Mouse (Mus musculus): ENCODE measurements at regions not wholly inside any gene's neighbourhood (a gene's known extent, or its start where the extent isn't known, plus 50 kb on each side); places are given as distances from the start of the nearest gene placed in this dataset.

GRCm38 (mm10) chr4:56552126-56552525 is 187.7 kb upstream of the Gm26657 start:
- DNase-seq = no peak

GRCm38 (mm10) chr4:56533344-56533985 is 206.4 kb upstream of the Gm26657 start:
- Histone ChIP-seq H3K4me2 (no peak overlapping the region), H3K9ac (no peak overlapping the region), H3K4me3 (replicated peaks) (no peak overlapping the region), H3K4me1 (replicated peaks) (no peaks in the 10 kb centered on the region), H3K36me3 (no peaks in the 10 kb centered on the region), H3K27me3 (no peaks in the 10 kb centered on the region), H3K27ac (no peak overlapping the region), H3K9me3 (replicated peaks) (no peaks in the 10 kb centered on the region)
- 71% methylated on average over 9 of the region's 9 CpGs for WGBS (ENCODE audit: insufficient replicate concordance)
- no peak for ATAC-seq (ENCODE audit: low read depth)
- no peak for DNase-seq

More at GRCm38 (mm10) chr4:56552126-56552525, 187.7 kb upstream of the Gm26657 start:
- Histone ChIP-seq H3K4me1 (replicated peaks) (no peaks in the 10 kb centered on the region), H3K36me3 (no peaks in the 10 kb centered on the region), H3K4me3 (replicated peaks) (no peak overlapping the region), H3K27me3 (no peaks in the 10 kb centered on the region), H3K4me2 (no peak overlapping the region), H3K9me3 (replicated peaks) (no peaks in the 10 kb centered on the region), H3K9ac (no peak overlapping the region), H3K27ac (no peak overlapping the region)
- ATAC-seq (ENCODE audit: low read depth) = no peak

GRCm38 (mm10) chr4:56532921-56533320 is 206.9 kb upstream of the Gm26657 start:
- H3K4me1 ChIP-seq (replicated peaks) = no peaks in the 10 kb centered on the region
- no peak overlapping the region for H3K4me2 ChIP-seq
- ATAC-seq (ENCODE audit: low read depth) (no peak), DNase-seq (no peak)
- H3K27ac ChIP-seq = no peak overlapping the region
- WGBS (ENCODE audit: insufficient replicate concordance) = 75% methylated on average over 9 of the region's 9 CpGs
- H3K27me3 ChIP-seq = no peaks in the 10 kb centered on the region
- no peak overlapping the region for H3K9ac ChIP-seq
- H3K36me3 ChIP-seq = no peaks in the 10 kb centered on the region
- H3K9me3 ChIP-seq (replicated peaks) = no peaks in the 10 kb centered on the region
- no peak overlapping the region for H3K4me3 ChIP-seq (replicated peaks)

GRCm38 (mm10) chr4:56528571-56528970 is 211.3 kb upstream of the Gm26657 start:
- Histone ChIP-seq H3K4me1 (replicated peaks) (no peaks in the 10 kb centered on the region), H3K36me3 (no peaks in the 10 kb centered on the region), H3K4me2 (no peak overlapping the region), H3K4me3 (replicated peaks) (no peak overlapping the region), H3K27me3 (no peaks in the 10 kb centered on the region), H3K9me3 (replicated peaks) (no peaks in the 10 kb centered on the region), H3K9ac (no peak overlapping the region), H3K27ac (no peak overlapping the region)
- DNase-seq (no peak), ATAC-seq (ENCODE audit: low read depth) (no peak)
- WGBS (ENCODE audit: insufficient replicate concordance) = 61% methylated on average over 2 of the region's 2 CpGs

- Histone ChIP-seq H3K4me1 (replicated peaks) (no peaks in the 10 kb centered on the region), H3K4me2 (no peak overlapping the region), H3K27ac (no peak overlapping the region), H3K9me3 (replicated peaks) (no peaks in the 10 kb centered on the region), H3K36me3 (no peaks in the 10 kb centered on the region), H3K9ac (no peak overlapping the region), H3K27me3 (no peaks in the 10 kb centered on the region), H3K4me3 (replicated peaks) (no peak overlapping the region)
- ATAC-seq (ENCODE audit: low read depth) = no peak
- 70% methylated on average over 6 of the region's 6 CpGs for WGBS (ENCODE audit: insufficient replicate concordance)
- no peak for DNase-seq
Observed at GRCm38 (mm10) chr4:56524430-56524985, 215.4 kb upstream of the Gm26657 start.

- Histone ChIP-seq H3K27ac (no peak overlapping the region), H3K36me3 (no peaks in the 10 kb centered on the region), H3K27me3 (no peaks in the 10 kb centered on the region), H3K9me3 (replicated peaks) (no peaks in the 10 kb centered on the region), H3K4me1 (replicated peaks) (no peaks in the 10 kb centered on the region), H3K9ac (no peak overlapping the region), H3K4me3 (replicated peaks) (no peak overlapping the region), H3K4me2 (no peak overlapping the region)
- WGBS (ENCODE audit: insufficient replicate concordance) = 65% methylated on average over 4 of the region's 4 CpGs
- DNase-seq (no peak), ATAC-seq (ENCODE audit: low read depth) (no peak)
Observed at GRCm38 (mm10) chr4:56507770-56508169, 232.1 kb upstream of the Gm26657 start.

GRCm38 (mm10) chr4:56506786-56507185 is 233.1 kb upstream of the Gm26657 start:
- no peaks in the 10 kb centered on the region for H3K36me3 ChIP-seq

GRCm38 (mm10) chr4:56506067-56506466 is 233.8 kb upstream of the Gm26657 start:
- H3K4me3 ChIP-seq (replicated peaks) = no peak overlapping the region
- WGBS (ENCODE audit: insufficient replicate concordance) = 29% methylated on average over 1 of the region's 1 CpGs
- H3K9me3 ChIP-seq (replicated peaks) = no peaks in the 10 kb centered on the region
- no peak overlapping the region for H3K4me2 ChIP-seq
- H3K9ac ChIP-seq = no peak overlapping the region
- no peaks in the 10 kb centered on the region for H3K27me3 ChIP-seq
- no peak overlapping the region for H3K27ac ChIP-seq
- H3K4me1 ChIP-seq (replicated peaks) = no peaks in the 10 kb centered on the region
- no peak for ATAC-seq (ENCODE audit: low read depth)
- DNase-seq = no peak
- no peaks in the 10 kb centered on the region for H3K36me3 ChIP-seq

More at GRCm38 (mm10) chr4:56506786-56507185, 233.1 kb upstream of the Gm26657 start:
- Histone ChIP-seq H3K27me3 (no peaks in the 10 kb centered on the region), H3K9me3 (replicated peaks) (no peaks in the 10 kb centered on the region), H3K9ac (no peak overlapping the region), H3K27ac (no peak overlapping the region), H3K4me1 (replicated peaks) (no peaks in the 10 kb centered on the region), H3K4me2 (no peak overlapping the region), H3K4me3 (replicated peaks) (no peak overlapping the region)
- DNase-seq (no peak), ATAC-seq (ENCODE audit: low read depth) (no peak)
- WGBS (ENCODE audit: insufficient replicate concordance) = 45% methylated on average over 1 of the region's 1 CpGs

- no peak for DNase-seq
- no peaks in the 10 kb centered on the region for H3K9me3 ChIP-seq (replicated peaks)
- no peaks in the 10 kb centered on the region for H3K4me1 ChIP-seq (replicated peaks)
- no peaks in the 10 kb centered on the region for H3K36me3 ChIP-seq
- no peaks in the 10 kb centered on the region for H3K27me3 ChIP-seq
- no peak overlapping the region for H3K9ac ChIP-seq
- H3K4me3 ChIP-seq (replicated peaks) = no peak overlapping the region
- no peak for ATAC-seq (ENCODE audit: low read depth)
- WGBS (ENCODE audit: insufficient replicate concordance) = 42% methylated on average over 16 of the region's 16 CpGs
- H3K4me2 ChIP-seq = no peak overlapping the region
- no peak overlapping the region for H3K27ac ChIP-seq
Observed at GRCm38 (mm10) chr4:56492537-56493221, 247.2 kb upstream of the Gm26657 start.

GRCm38 (mm10) chr4:56489361-56489760 is 250.5 kb upstream of the Gm26657 start:
- Histone ChIP-seq H3K9ac (no peak overlapping the region), H3K27ac (no peak overlapping the region), H3K27me3 (no peaks in the 10 kb centered on the region), H3K9me3 (replicated peaks) (no peaks in the 10 kb centered on the region), H3K36me3 (no peaks in the 10 kb centered on the region), H3K4me1 (replicated peaks) (no peaks in the 10 kb centered on the region), H3K4me3 (replicated peaks) (no peak overlapping the region), H3K4me2 (no peak overlapping the region)
- ATAC-seq (ENCODE audit: low read depth) = no peak
- WGBS (ENCODE audit: insufficient replicate concordance) = 55% methylated on average over 4 of the region's 4 CpGs
- no peak for DNase-seq

GRCm38 (mm10) chr4:56483708-56484107 is 256.2 kb upstream of the Gm26657 start:
- Histone ChIP-seq H3K4me2 (no peak overlapping the region), H3K9me3 (replicated peaks) (no peaks in the 10 kb centered on the region), H3K4me1 (replicated peaks) (no peaks in the 10 kb centered on the region), H3K27ac (no peak overlapping the region), H3K9ac (no peak overlapping the region), H3K4me3 (replicated peaks) (no peak overlapping the region), H3K27me3 (no peaks in the 10 kb centered on the region), H3K36me3 (no peaks in the 10 kb centered on the region)
- WGBS (ENCODE audit: insufficient replicate concordance) = 69% methylated on average over 8 of the region's 8 CpGs
- ATAC-seq (ENCODE audit: low read depth) = no peak
- no peak for DNase-seq

GRCm38 (mm10) chr4:56456788-56457187 is 283.1 kb upstream of the Gm26657 start:
- no peak overlapping the region for H3K27ac ChIP-seq
- H3K4me2 ChIP-seq = no peak overlapping the region
- no peaks in the 10 kb centered on the region for H3K36me3 ChIP-seq
- no peak for ATAC-seq (ENCODE audit: low read depth)
- H3K27me3 ChIP-seq = no peaks in the 10 kb centered on the region
- no peak overlapping the region for H3K4me3 ChIP-seq (replicated peaks)
- no peaks in the 10 kb centered on the region for H3K9me3 ChIP-seq (replicated peaks)
- 64% methylated on average over 4 of the region's 4 CpGs for WGBS (ENCODE audit: insufficient replicate concordance)
- no peaks in the 10 kb centered on the region for H3K4me1 ChIP-seq (replicated peaks)
- no peak overlapping the region for H3K9ac ChIP-seq
- DNase-seq = no peak
